Mouse (Mus musculus) lung, postnatal 25 days (tissue): Measurements from ENCODE around the gene Ipo7.
"Not testable (repeated sequence)": the region's sequence is repeated elsewhere in the genome, so short reads cannot be mapped to it uniquely, and the experiment has no call there.

ENCODE experiments used
- DNase-seq: peaks from one replicate; pipeline ENCODE4 v3.0.0; 2022; ENCODE audit warnings: low spot score

The Ipo7 gene

GRCm38 (mm10) chr7:110023553-110023952, 5.5 kb downstream of the Ipo7 start:
- DNase-seq: no peak

GRCm38 (mm10) chr7:110026594-110026993, 8.5 kb downstream of the Ipo7 start:
- DNase-seq: no peak

- DNase-seq: no peak
These were observed 10.8 kb downstream of the Ipo7 start for GRCm38 (mm10) chr7:110028826-110029225.

GRCm38 (mm10) chr7:110030342-110030741, 12.3 kb downstream of the Ipo7 start:
- no peak for DNase-seq

- DNase-seq: not testable (repeated sequence)
These were observed 39.6 kb downstream of the Ipo7 start for GRCm38 (mm10) chr7:110057723-110058122.

GRCm38 (mm10) chr7:110059092-110059785, 41.2 kb downstream of the Ipo7 start:
- no peak for DNase-seq

GRCm38 (mm10) chr7:110060106-110060668, 42.1 kb downstream of the Ipo7 start:
- no peak for DNase-seq

GRCm38 (mm10) chr7:110060669-110061198, 42.7 kb downstream of the Ipo7 start:
- DNase-seq: no peak

- peak; percentile 100 for DNase-seq
These were observed 43.2 kb downstream of the Ipo7 start, which contains the start of gene Zfp143 for GRCm38 (mm10) chr7:110061199-110061751. Gene Zfp143 (plus strand): TSS chr7:110061217.

GRCm38 (mm10) chr7:110061752-110062273, 43.7 kb downstream of the Ipo7 start:
- peak; percentile 90 for DNase-seq

- DNase-seq: no peak
These were observed 45.7 kb downstream of the Ipo7 start for GRCm38 (mm10) chr7:110063731-110064130.

- DNase-seq: no peak
These were observed 51.0 kb downstream of the Ipo7 start for GRCm38 (mm10) chr7:110069070-110069469.

GRCm38 (mm10) chr7:110078168-110078567, 60.1 kb downstream of the Ipo7 start:
- no peak for DNase-seq

- peak; percentile 56 for DNase-seq
These were observed 65.5 kb downstream of the Ipo7 start for GRCm38 (mm10) chr7:110083386-110084165.

GRCm38 (mm10) chr7:110085217-110085616, 67.1 kb downstream of the Ipo7 start:
- no peak for DNase-seq

- DNase-seq: peak; percentile 77
These were observed 69.8 kb downstream of the Ipo7 start for GRCm38 (mm10) chr7:110087914-110088313.

- no peak for DNase-seq
These were observed 73.6 kb downstream of the Ipo7 start for GRCm38 (mm10) chr7:110091670-110092069.

- no peak for DNase-seq
These were observed 78.3 kb downstream of the Ipo7 start for GRCm38 (mm10) chr7:110096332-110096731.

- peak; percentile 36 for DNase-seq
These were observed 79.2 kb downstream of the Ipo7 start for GRCm38 (mm10) chr7:110097106-110097793.

- DNase-seq: peak; percentile 51
These were observed 82.8 kb downstream of the Ipo7 start for GRCm38 (mm10) chr7:110100854-110101253.

- DNase-seq: no peak
These were observed 83.2 kb downstream of the Ipo7 start for GRCm38 (mm10) chr7:110101266-110101665.
